ENCODE assay signal across 11 mouse cellular contexts in genomic region chr11:75621426-75621825, GRCm38 (mm10). TPM values are rescaled to one million over a fixed set of nuclear protein-coding genes. Genes with fewer than 3 reads are reported as not detected.
A peak's percentile ranks its signal among the peaks of the same experiment; 100 is the strongest.
DNase-seq lines count a peak whose midpoint lies in the region; ATAC-seq and TF ChIP-seq lines count a peak whose summit lies in the region.
"Had no signal": no experiment of that assay in that cellular context is flagged by ENCODE, and none has a peak within 500 bp of the region (broad histone marks: within the 10 kb centered on the region; RNA-seq: fewer than 3 reads in every experiment).

No protein-coding gene starts in this region.

- no peaks in the 10 kb centered on the region for H3K27me3 ChIP-seq in heart, embryonic 13.5 days (replicated peaks)
- H3K27me3 ChIP-seq in liver, adult 2 months (ENCODE audit: control insufficient read depth, insufficient read depth, low read length), result no peaks in the 10 kb centered on the region
- H3K27me3 ChIP-seq in liver, embryonic 11.5 days (replicated peaks; ENCODE audit: control insufficient read depth, insufficient read depth, low read length), result no peaks in the 10 kb centered on the region
- H3K27me3 ChIP-seq in small intestine, adult 2 months (ENCODE audit: control insufficient read depth, insufficient read depth, low read length), result no peaks in the 10 kb centered on the region
- H3K27me3 ChIP-seq: hindbrain, embryonic 13.5 days had no signal

- H3K9me3 ChIP-seq in heart, embryonic 13.5 days, result no peaks in the 10 kb centered on the region
- no peaks in the 10 kb centered on the region for H3K9me3 ChIP-seq in liver, embryonic 11.5 days (ENCODE audit: control insufficient read depth, low read length)
- H3K9me3 ChIP-seq: hindbrain, embryonic 13.5 days had no signal

- H3K79me2 ChIP-seq in liver, adult 2 months (ENCODE audit: control insufficient read depth, insufficient read depth, low read length), result no peaks in the 10 kb centered on the region

- peak overlapping the region; percentile 51 for H3K27ac ChIP-seq in heart, embryonic 13.5 days (replicated peaks)
- 0 out of 2 replicates have a peak overlapping the region, but pooled peaks have one; percentile 0 for H3K27ac ChIP-seq in liver, adult 2 months (replicated peaks; ENCODE audit: insufficient read depth, low read depth, low read length)
- no peak overlapping the region for H3K27ac ChIP-seq in liver, embryonic 11.5 days (ENCODE audit: low read depth, low read length)
- H3K27ac ChIP-seq in small intestine, adult 2 months (ENCODE audit: insufficient read depth, low read depth, low read length), result peak overlapping the region; percentile 37; the same call in 1 of the 2 replicates
- H3K27ac ChIP-seq: macrophage had no signal

- no peak overlapping the region for H3K4me2 ChIP-seq in heart, embryonic 13.5 days
- no peak overlapping the region for H3K4me2 ChIP-seq in liver, embryonic 11.5 days
- H3K4me2 ChIP-seq: hindbrain, embryonic 13.5 days had no signal

- peaks cover 45% of the 10 kb centered on the region for H3K4me1 ChIP-seq in heart, embryonic 13.5 days
- peaks cover 8% of the 10 kb centered on the region for H3K4me1 ChIP-seq in liver, adult 2 months (ENCODE audit: control insufficient read depth, insufficient read depth, low read length)
- H3K4me1 ChIP-seq in liver, embryonic 11.5 days (replicated peaks; ENCODE audit: control insufficient read depth, insufficient read depth, low read length), result peaks cover 10% of the 10 kb centered on the region
- no peaks in the 10 kb centered on the region for H3K4me1 ChIP-seq in small intestine, adult 2 months (ENCODE audit: control insufficient read depth, insufficient read depth, insufficient read length, low read length)
- H3K4me1 ChIP-seq: hindbrain, embryonic 13.5 days had no signal

- 0 out of 2 replicates have a peak overlapping the region, but pooled peaks have one; percentile 12 for H3K9ac ChIP-seq in heart, embryonic 13.5 days
- H3K9ac ChIP-seq in liver, adult 2 months (ENCODE audit: low read depth, low read length), result no peak overlapping the region
- no peak overlapping the region for H3K9ac ChIP-seq in liver, embryonic 11.5 days (ENCODE audit: low read depth, low read length)
- H3K9ac ChIP-seq: hindbrain, embryonic 13.5 days had no signal

- no peak for ATAC-seq in heart, embryonic 13.5 days (ENCODE audit: extremely low read depth, insufficient number of reproducible peaks, low FRiP score, low TSS enrichment)
- ATAC-seq in liver, embryonic 11.5 days (replicated peaks; ENCODE audit: low FRiP score), result no peak
- ATAC-seq in monocyte, adult 5-6 weeks (replicated peaks; ENCODE audit: insufficient number of reproducible peaks, low FRiP score, low TSS enrichment, poor library complexity, severe bottlenecking), result no peak

- TF ChIP-seq CTCF in liver, adult 2 months (IDR thresholded peaks at IDR 0.05; ENCODE audit: low read depth, low read length), result no peak
- TF ChIP-seq CTCF in small intestine, adult 2 months (IDR thresholded peaks at IDR 0.05; ENCODE audit: extremely low read depth, insufficient read length, insufficient replicate concordance, low read depth, low read length), result no peak

- 67% methylated on average over 2 of the region's 2 CpGs for WGBS in heart, embryonic 13.5 days
- WGBS in liver, adult 2 months, result 80% methylated on average over 2 of the region's 2 CpGs
- 78% methylated on average over 2 of the region's 2 CpGs for WGBS in liver, embryonic 11.5 days
- 77% methylated on average over 2 of the region's 2 CpGs for WGBS in small intestine, adult 2 months

- no peak for TF ChIP-seq POLR2A in liver, adult 2 months (IDR thresholded peaks at IDR 0.05; ENCODE audit: extremely low read depth, insufficient read depth, low read length)
- TF ChIP-seq POLR2A in small intestine, adult 2 months (IDR thresholded peaks at IDR 0.05; ENCODE audit: low read depth, low read length), result no peak

- H3K36me3 ChIP-seq in heart, embryonic 13.5 days, result peaks cover 77% of the 10 kb centered on the region
- peaks cover 36% of the 10 kb centered on the region for H3K36me3 ChIP-seq in liver, adult 2 months (ENCODE audit: control insufficient read depth, insufficient read depth, low read length)
- peaks cover 31% of the 10 kb centered on the region for H3K36me3 ChIP-seq in liver, embryonic 11.5 days (ENCODE audit: control insufficient read depth, insufficient read depth, low read length)
- H3K36me3 ChIP-seq in small intestine, adult 2 months (ENCODE audit: control insufficient read depth, insufficient read depth, low read length), result peaks cover 82% of the 10 kb centered on the region

- DNase-seq in heart, postnatal 4 days, result no peak
- no peak for DNase-seq in liver, adult 2 months (ENCODE audit: extremely low read depth, low read depth, low spot score)
- no peak for DNase-seq in liver, embryonic 11.5 days (ENCODE audit: low spot score)
- peak; percentile 98 for DNase-seq in R1 (ENCODE audit: low read depth, low spot score)
- no peak for DNase-seq in left cerebral cortex, postnatal 4 days
- DNase-seq: right cerebral cortex, postnatal 4 days had no signal

- no peak overlapping the region for H3K4me3 ChIP-seq in heart, embryonic 13.5 days
- H3K4me3 ChIP-seq in liver, adult 2 months (ENCODE audit: insufficient read depth, low read depth, low read length), result no peak overlapping the region
- no peak overlapping the region for H3K4me3 ChIP-seq in liver, embryonic 11.5 days (ENCODE audit: low read depth, low read length)
- no peak overlapping the region for H3K4me3 ChIP-seq in small intestine, adult 2 months (ENCODE audit: low read depth, low read length)
- H3K4me3 ChIP-seq: hindbrain, embryonic 13.5 days had no signal

- intact Hi-C loops in left cerebral cortex, postnatal 4 days (cut with DNase I), result no loop called here

RNA-seq across cellular contexts. Expression of gene Inpp5k, which starts 9.4 kb away (rescaled TPM):
- 18.9 and 20.9 TPM in 2 replicates for polyA plus RNA-seq in heart, embryonic 13.5 days (2015; fragmentation: Nextera tagmentation; extraction: Ambion mirVana)
- total RNA-seq in heart, postnatal 4 days (2021), result 10 to 100 TPM; 23.4 to 26.9 TPM
- total RNA-seq in liver, adult 2 months (2014; rRNA removed), result 12.3 and 13.4 TPM in 2 replicates
- polyA plus RNA-seq in liver, adult 2 months (2012; rRNA removed), result 12.2 and 17.2 TPM in 2 replicates
- 21.9 and 22.2 TPM in 2 replicates for polyA plus RNA-seq in liver, embryonic 11.5 days (2014; fragmentation: Nextera tagmentation; extraction: Ambion mirVana)
- 14.3 and 35.3 TPM in 2 replicates for polyA plus RNA-seq in small intestine, adult 2 months (2012; rRNA removed)
- total RNA-seq in monocyte, adult 5-6 weeks (2017), result 68.4 to 82.5 TPM (median 80.2 TPM) in 3 replicates
- 10 to 100 TPM; 45.5 to 47.2 TPM for total RNA-seq in left cerebral cortex, postnatal 4 days (2021)

RNA-seq across cellular contexts. Expression of gene Myo1c, which starts 28.9 kb away (rescaled TPM):
- polyA plus RNA-seq in heart, embryonic 13.5 days (2015; fragmentation: Nextera tagmentation; extraction: Ambion mirVana), result 58.4 and 58.7 TPM in 2 replicates
- 100 to 1,000 TPM; 158 to 160 TPM for total RNA-seq in heart, postnatal 4 days (2021)
- 15.6 and 17.9 TPM in 2 replicates for total RNA-seq in liver, adult 2 months (2014; rRNA removed)
- 17.0 and 21.5 TPM in 2 replicates for polyA plus RNA-seq in liver, adult 2 months (2012; rRNA removed)
- 37.4 and 41.9 TPM in 2 replicates for polyA plus RNA-seq in liver, embryonic 11.5 days (2014; fragmentation: Nextera tagmentation; extraction: Ambion mirVana)
- 23.2 and 28.7 TPM in 2 replicates for polyA plus RNA-seq in small intestine, adult 2 months (2012; rRNA removed)
- 93.0 to 115 TPM (median 97.0 TPM) in 3 replicates for total RNA-seq in monocyte, adult 5-6 weeks (2017)
- total RNA-seq in left cerebral cortex, postnatal 4 days (2021), result 10 to 100 TPM; 38.1 to 41.0 TPM

RNA-seq across cellular contexts. Expression of gene Pitpna, which starts 33.5 kb away (rescaled TPM):
- 54.4 and 56.7 TPM in 2 replicates for polyA plus RNA-seq in heart, embryonic 13.5 days (2015; fragmentation: Nextera tagmentation; extraction: Ambion mirVana)
- total RNA-seq in heart, postnatal 4 days (2021), result 100 to 1,000 TPM; 150 to 155 TPM
- total RNA-seq in liver, adult 2 months (2014; rRNA removed), result 19.7 and 21.0 TPM in 2 replicates
- polyA plus RNA-seq in liver, adult 2 months (2012; rRNA removed), result 24.6 and 28.9 TPM in 2 replicates
- 63.2 and 65.1 TPM in 2 replicates for polyA plus RNA-seq in liver, embryonic 11.5 days (2014; fragmentation: Nextera tagmentation; extraction: Ambion mirVana)
- 88.0 and 185 TPM in 2 replicates for polyA plus RNA-seq in small intestine, adult 2 months (2012; rRNA removed)
- total RNA-seq in monocyte, adult 5-6 weeks (2017), result 113 to 174 TPM (median 147 TPM) in 3 replicates
- total RNA-seq in left cerebral cortex, postnatal 4 days (2021), result 100 to 1,000 TPM; 249 to 259 TPM

RNA-seq across cellular contexts. Expression of gene Crk, which starts 57.6 kb away (rescaled TPM):
- polyA plus RNA-seq in heart, embryonic 13.5 days (2015; fragmentation: Nextera tagmentation; extraction: Ambion mirVana), result 84.8 and 93.1 TPM in 2 replicates
- 100 to 1,000 TPM; 117 to 123 TPM for total RNA-seq in heart, postnatal 4 days (2021)
- 50.5 and 51.1 TPM in 2 replicates for total RNA-seq in liver, adult 2 months (2014; rRNA removed)
- polyA plus RNA-seq in liver, adult 2 months (2012; rRNA removed), result 47.7 and 57.5 TPM in 2 replicates
- 70.4 and 71.1 TPM in 2 replicates for polyA plus RNA-seq in liver, embryonic 11.5 days (2014; fragmentation: Nextera tagmentation; extraction: Ambion mirVana)
- 71.4 and 111 TPM in 2 replicates for polyA plus RNA-seq in small intestine, adult 2 months (2012; rRNA removed)
- total RNA-seq in monocyte, adult 5-6 weeks (2017), result 101 to 126 TPM (median 121 TPM) in 3 replicates
- 100 to 1,000 TPM; 118 to 119 TPM for total RNA-seq in left cerebral cortex, postnatal 4 days (2021)
